Mouse (Mus musculus) CD8-positive naive resting alpha-beta T cell, adult 2 months (primary cell): ENCODE measurements around the gene Lmod1.

ENCODE experiments used
- DNase-seq, 2 experiments: peaks; one replicate each; pipeline ENCODE4 v3.0.0; 2022; ENCODE audit warnings: low read depth in 2 of 2, low spot score in 2 of 2

The Lmod1 gene

DNA sequence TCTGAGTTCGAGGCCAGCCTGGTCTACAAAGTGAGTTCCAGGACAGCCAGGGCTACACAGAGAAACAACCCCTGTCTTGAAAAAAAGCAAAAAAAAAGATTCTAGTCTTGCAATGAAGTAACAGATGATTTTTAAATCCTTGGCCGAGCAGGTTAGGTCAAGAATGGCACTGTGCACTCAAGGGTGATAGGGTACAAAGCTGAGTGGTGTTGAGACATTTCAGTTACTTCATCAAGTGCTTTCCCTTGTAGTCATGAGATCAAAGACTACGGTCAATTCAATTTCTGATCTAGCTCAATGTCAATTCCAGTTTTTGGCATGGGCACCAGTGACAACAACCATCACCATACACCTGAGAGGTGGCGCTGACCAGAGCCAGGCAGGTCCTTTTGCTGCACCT, 84.4 kb downstream of the Lmod1 start:
- no peak for DNase-seq

DNA sequence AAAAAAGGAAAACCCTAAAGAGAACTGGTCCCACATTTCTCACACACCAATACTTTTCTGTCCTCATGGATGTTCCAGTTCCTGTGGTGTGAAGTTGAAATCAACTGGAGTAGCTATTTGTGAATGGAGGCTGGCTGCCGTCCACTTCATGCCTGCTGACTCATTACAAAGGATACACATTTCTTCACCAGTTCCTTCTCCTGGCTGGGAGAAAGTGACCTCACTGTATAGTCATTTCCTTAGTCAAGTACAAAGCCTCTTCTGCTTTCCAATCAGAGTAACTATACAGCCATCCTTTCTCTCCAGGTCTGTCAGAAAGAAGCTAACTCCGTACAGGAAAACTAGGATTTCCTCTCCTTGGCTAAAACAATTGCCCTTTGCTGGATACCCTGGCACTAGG, 86.4 kb downstream of the Lmod1 start:
- DNase-seq, result no peak

- DNase-seq, result no peak
Measured at GRCm38 (mm10) chr1:135412130-135412529, 87.5 kb downstream of the Lmod1 start.

DNA sequence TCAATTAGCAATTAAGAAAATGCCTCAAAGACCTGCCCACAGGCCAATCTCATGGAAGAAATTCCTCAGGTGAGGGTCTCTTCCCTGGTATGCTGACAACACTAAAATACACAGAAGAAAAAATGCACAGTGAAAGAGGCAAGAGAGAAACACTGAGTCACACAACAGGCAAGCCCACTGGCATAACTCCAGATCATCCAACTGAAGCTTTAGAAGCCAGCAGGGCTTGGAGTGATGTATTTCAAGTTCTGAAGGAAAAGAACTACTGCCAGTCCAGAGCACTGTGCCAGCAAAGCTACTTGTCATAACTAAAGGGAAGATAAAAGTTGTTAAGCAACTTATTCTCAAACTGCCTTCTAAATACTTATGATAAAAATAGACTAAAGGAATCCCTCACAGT, 89.4 kb downstream of the Lmod1 start:
- no peak for DNase-seq
